Mouse (Mus musculus) heart, postnatal 0 days (tissue): ENCODE measurements at regions not wholly inside any gene's neighbourhood (a gene's known extent, or its start where the extent isn't known, plus 50 kb on each side); places are given as distances from the start of the nearest gene placed in this dataset.

ENCODE experiments used
- CTCF ChIP-seq: IDR thresholded peaks from 2 replicates; pipeline ENCODE4 v1.5.1; 2016; ENCODE audit warnings: antibody characterized with exemption, control low read depth, low read depth
- EP300 ChIP-seq: IDR thresholded peaks from 2 replicates; pipeline ENCODE4 v1.6.1; 2016; ENCODE audit warnings: antibody characterized with exemption, low read depth

- TF ChIP-seq CTCF (no peak), EP300 (no peak)
These were observed 128.3 kb downstream of the Oma1 start for GRCm38 (mm10) chr4:103441955-103442354.
